Mouse (Mus musculus) liver, adult 2 months (tissue): ENCODE measurements at regions not wholly inside any gene's neighbourhood (a gene's known extent, or its start where the extent isn't known, plus 50 kb on each side); places are given as distances from the start of the nearest gene placed in this dataset.

Experiments
- CTCF ChIP-seq: fragments of 200-500 bp; IDR thresholded peaks from 2 replicates; pipeline ENCODE4 v1.5.1; 2011; ENCODE audit warnings: low read depth, low read length, control low read depth
- POLR2A ChIP-seq: fragments of 200-500 bp; IDR thresholded peaks from 2 replicates; pipeline ENCODE4 v1.6.1; 2011; ENCODE audit warnings: low read length, control low read depth; ENCODE audit not compliant: insufficient read depth; ENCODE audit errors: extremely low read depth

GRCm38 (mm10) chr8:8102010-8102727, 558.9 kb downstream of the Efnb2 start:
- TF ChIP-seq CTCF (no peak), POLR2A (no peak)
